Mouse (Mus musculus): ENCODE measurements around the gene Trpc1.

DNA sequence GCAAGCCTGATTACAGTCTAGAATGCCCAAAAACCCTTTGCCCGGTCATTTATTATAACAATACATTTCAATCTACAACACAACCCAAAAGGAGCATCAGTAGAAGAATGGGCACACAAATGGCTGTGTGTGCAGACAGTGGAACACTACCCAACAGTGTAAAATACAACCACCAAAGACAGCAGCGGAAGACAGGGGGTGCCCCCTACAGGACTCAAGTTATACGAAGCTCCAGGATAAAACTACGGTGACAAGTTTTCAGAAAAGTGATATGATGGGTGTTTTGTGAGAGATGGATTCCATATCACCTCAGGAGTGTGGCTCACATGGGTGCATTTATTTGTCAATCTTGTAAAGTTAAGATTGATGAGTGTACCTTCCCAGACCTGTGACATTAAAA is 74.2 kb downstream of the Trpc1 start:
- TF ChIP-seq GATA1 (IDR thresholded peaks at IDR 0.05; ENCODE audit: low read length) (no peak), TAL1 (IDR thresholded peaks at IDR 0.05; ENCODE audit: low read length) (no peak)
